Mouse (Mus musculus) macrophage (primary cell): ENCODE data around the gene Ing5. TPM values are rescaled to one million over a fixed set of nuclear protein-coding genes. Genes with fewer than 3 reads are reported as not detected.
"Not testable (repeated sequence)": the region's sequence is repeated elsewhere in the genome, so short reads cannot be mapped to it uniquely, and the experiment has no call there.

Experiments used
- H3K27ac ChIP-seq: fragments of 350-480 bp; formaldehyde crosslinking; 2 replicates; pipeline ENCODE4 v1.9.0; 2021
- H3K36me3 ChIP-seq: fragments of 350-480 bp; formaldehyde crosslinking; 2 replicates; pipeline ENCODE4 v1.9.0; 2021; ENCODE audit errors: inconsistent target
- H3K4me3 ChIP-seq: fragments of 350-480 bp; formaldehyde crosslinking; 2 replicates; pipeline ENCODE4 v1.9.0; 2021; ENCODE audit errors: inconsistent target
- H3K79me2 ChIP-seq: fragments of 350-480 bp; formaldehyde crosslinking; 2 replicates; pipeline ENCODE4 v1.9.0; 2021; ENCODE audit errors: inconsistent target
- WGBS: methylation state at CpG from one replicate; pipeline ENCODE4 v1.1.7; 2026; ENCODE audit warnings: inconsistent platforms; ENCODE audit not compliant: missing documents; 5-methylcytosine and 5-hydroxymethylcytosine counted together
- polyA plus RNA-seq: library from polyadenylated mRNA; stranded (reverse); fragments of 250-400 nt; gene quantifications from 3 replicates; pipeline ENCODE4 v1.2.4, GENCODE M21; 2018; ENCODE audit warnings: inconsistent platforms

Ing5 gene
- polyA plus RNA-seq, 1 experiment from 2014 or later, result 5.8 TPM

- H3K36me3 ChIP-seq, result no peaks in the 10 kb centered on the region
Measured at GRCm38 (mm10) chr1:93859619-93860018, 55.9 kb downstream of the Ing5 start.

GRCm38 (mm10) chr1:93861048-93861447, 57.3 kb downstream of the Ing5 start, which contains the start of gene Gal3st2:
Gal3st2 (plus strand) TSS chr1:93861306.
- not testable (repeated sequence) for H3K4me3 ChIP-seq, H3K36me3 ChIP-seq, H3K27ac ChIP-seq, H3K79me2 ChIP-seq
- WGBS, result 70% methylated on average over 2 of the region's 2 CpGs

More at GRCm38 (mm10) chr1:93859619-93860018, 55.9 kb downstream of the Ing5 start:
- H3K4me3 ChIP-seq, result no peak overlapping the region
- H3K27ac ChIP-seq, result no peak overlapping the region
- no peaks in the 10 kb centered on the region for H3K79me2 ChIP-seq

Other genes with a start within 250 kb of the Ing5 start
- gene Stk25, start 145.3 kb upstream of the Ing5 start, polyA plus RNA-seq, result 28.4 to 40.0 TPM (median 31.3 TPM) in 3 replicates
- not detected in 3 replicates for gene Bok, start 118.3 kb upstream of the Ing5 start, polyA plus RNA-seq
- 35.6 to 47.4 TPM (median 36.8 TPM) in 3 replicates for gene Atg4b, start 52.5 kb upstream of the Ing5 start, polyA plus RNA-seq
- 19.4 to 27.1 TPM (median 20.8 TPM) in 3 replicates for gene Thap4, start 49.1 kb upstream of the Ing5 start, polyA plus RNA-seq
- gene Dtymk, start 2.0 kb upstream of the Ing5 start, polyA plus RNA-seq, result 11.9 to 58.0 TPM (median 15.6 TPM) in 3 replicates
- gene D2hgdh, start 20.9 kb downstream of the Ing5 start, polyA plus RNA-seq, result 8.4 to 9.9 TPM (median 9.6 TPM) in 3 replicates
- 0.06 TPM in 1 of 3 replicates, not detected in the others for gene Gal3st2, start 57.3 kb downstream of the Ing5 start, polyA plus RNA-seq
- gene Gal3st2b, start 114.3 kb downstream of the Ing5 start, polyA plus RNA-seq, result not detected in 3 replicates
- gene Gal3st2c, start 186.5 kb downstream of the Ing5 start, polyA plus RNA-seq, result not detected in 3 replicates
- gene Neu4, start 216.5 kb downstream of the Ing5 start, polyA plus RNA-seq, result not detected in 3 replicates
- not detected in 3 replicates for gene Pdcd1, start 248.6 kb downstream of the Ing5 start, polyA plus RNA-seq